Mouse (Mus musculus) embryonic facial prominence, embryonic 12.5 days (tissue): ENCODE data around the gene Ccdc148. TPM values are rescaled to one million over a fixed set of nuclear protein-coding genes. Genes with fewer than 3 reads are reported as not detected.

Experiments
- ATAC-seq: fragments of 200-750 bp; cut with Nextera tagmentation; 2 replicates; pipeline ENCODE4 v1.8.0; 2017; ENCODE audit not compliant: insufficient number of reproducible peaks, insufficient read depth, low FRiP score, low TSS enrichment
- H3K27ac ChIP-seq: fragments of 300-500 bp; sonication (generic); 2 replicates; pipeline ENCODE4 v1.5.1; 2016; ENCODE audit warnings: mild to moderate bottlenecking
- H3K27me3 ChIP-seq: fragments of 300-500 bp; sonication (generic); 2 replicates; pipeline ENCODE4 v1.6.1; 2016; ENCODE audit warnings: mild to moderate bottlenecking, moderate library complexity
- H3K36me3 ChIP-seq: fragments of 300-500 bp; sonication (generic); 2 replicates; pipeline ENCODE4 v1.6.1; 2016; ENCODE audit warnings: mild to moderate bottlenecking
- H3K4me1 ChIP-seq: fragments of 300-500 bp; sonication (generic); 2 replicates; pipeline ENCODE4 v1.6.1; 2016
- H3K4me2 ChIP-seq: fragments of 300-500 bp; sonication (generic); replicated peaks from 2 replicates; pipeline ENCODE4 v1.6.1; 2016; ENCODE audit warnings: mild to moderate bottlenecking, moderate library complexity
- H3K4me3 ChIP-seq: fragments of 300-500 bp; sonication (generic); 2 replicates; pipeline ENCODE4 v1.5.1; 2016; ENCODE audit warnings: mild to moderate bottlenecking
- H3K9ac ChIP-seq: fragments of 300-500 bp; sonication (generic); 2 replicates; pipeline ENCODE4 v1.6.1; 2016; ENCODE audit warnings: mild to moderate bottlenecking, moderate library complexity
- H3K9me3 ChIP-seq: fragments of 300-500 bp; sonication (generic); 2 replicates; pipeline ENCODE4 v1.6.1; 2016; ENCODE audit warnings: mild to moderate bottlenecking, moderate library complexity
- WGBS: fragments of 180-500 bp; shearing (Covaris S2); methylation state at CpG from one replicate; pipeline ENCODE4 v1.1.7; 2016; 5-methylcytosine and 5-hydroxymethylcytosine counted together
- polyA plus RNA-seq: library from polyadenylated mRNA; unstranded; fragments of >200 nt; fragmentation: Nextera tagmentation; extraction: Ambion mirVana; gene quantifications from 2 replicates; pipeline ENCODE4 v1.2.1, GENCODE M21; 2016

The Ccdc148 gene
- polyA plus RNA-seq, 1 experiment from 2014 or later: 1.3 TPM

- WGBS: 48% methylated on average over 3 of the region's 3 CpGs
- H3K4me3 ChIP-seq: no peak overlapping the region
- H3K4me2 ChIP-seq: no peak overlapping the region
- H3K4me1 ChIP-seq: no peaks in the 10 kb centered on the region
- H3K36me3 ChIP-seq: no peaks in the 10 kb centered on the region
- ATAC-seq: no peak
- H3K9ac ChIP-seq: no peak overlapping the region
- H3K9me3 ChIP-seq: no peaks in the 10 kb centered on the region
- H3K27me3 ChIP-seq: no peaks in the 10 kb centered on the region
- no peak overlapping the region for H3K27ac ChIP-seq
Observed at GRCm38 (mm10) chr2:58879876-58880275, 280.6 kb downstream of the Ccdc148 start.

- H3K4me2 ChIP-seq: no peak within 1 kb of the TSS
- H3K4me1 ChIP-seq: no peaks in the 10 kb centered on the region
- no peaks in the 10 kb centered on the region for H3K27me3 ChIP-seq
- ATAC-seq: no peak
- no peak within 1 kb of the TSS for H3K27ac ChIP-seq
- H3K4me3 ChIP-seq: no peak within 1 kb of the TSS
- no peaks in the 10 kb centered on the region for H3K36me3 ChIP-seq
- no peak within 1 kb of the TSS for H3K9ac ChIP-seq
- 84% methylated on average over 5 of the region's 5 CpGs for WGBS
- H3K9me3 ChIP-seq: no peaks in the 10 kb centered on the region
Observed at GRCm38 (mm10) chr2:58859134-58859533, 301.3 kb downstream of the Ccdc148 start, which contains the start of gene Gm11099. Gene Gm11099, plus strand, starts transcription at chr2:58859434.

GRCm38 (mm10) chr2:58844499-58844898 is 316.0 kb downstream of the Ccdc148 start:
- no peak overlapping the region for H3K4me2 ChIP-seq
- H3K27ac ChIP-seq: no peak overlapping the region

GRCm38 (mm10) chr2:58842443-58842842 is 318.0 kb downstream of the Ccdc148 start:
- Histone ChIP-seq H3K4me2 (no peak overlapping the region), H3K4me1 (no peaks in the 10 kb centered on the region), H3K9me3 (0 out of 2 replicates have a peak, but pooled peaks cover 3% of the 10 kb centered on the region), H3K36me3 (no peaks in the 10 kb centered on the region), H3K27me3 (no peaks in the 10 kb centered on the region), H3K4me3 (no peak overlapping the region), H3K9ac (no peak overlapping the region), H3K27ac (no peak overlapping the region)
- 78% methylated on average over 4 of the region's 4 CpGs for WGBS
- no peak for ATAC-seq

More at GRCm38 (mm10) chr2:58844499-58844898, 316.0 kb downstream of the Ccdc148 start:
- no peaks in the 10 kb centered on the region for H3K4me1 ChIP-seq
- H3K9me3 ChIP-seq: 0 out of 2 replicates have a peak, but pooled peaks cover 3% of the 10 kb centered on the region
- no peak overlapping the region for H3K9ac ChIP-seq
- H3K4me3 ChIP-seq: no peak overlapping the region
- 43% methylated on average over 10 of the region's 10 CpGs for WGBS
- no peaks in the 10 kb centered on the region for H3K27me3 ChIP-seq
- H3K36me3 ChIP-seq: no peaks in the 10 kb centered on the region
- no peak for ATAC-seq

GRCm38 (mm10) chr2:58841021-58841420 is 319.5 kb downstream of the Ccdc148 start:
- ATAC-seq: no peak
- 86% methylated on average over 3 of the region's 3 CpGs for WGBS
- Histone ChIP-seq H3K4me3 (no peak overlapping the region), H3K9me3 (0 out of 2 replicates have a peak, but pooled peaks cover 3% of the 10 kb centered on the region), H3K27me3 (no peaks in the 10 kb centered on the region), H3K27ac (no peak overlapping the region), H3K4me2 (no peak overlapping the region), H3K9ac (no peak overlapping the region), H3K36me3 (no peaks in the 10 kb centered on the region), H3K4me1 (no peaks in the 10 kb centered on the region)

- ATAC-seq: no peak
- H3K9ac ChIP-seq: no peak overlapping the region
- H3K9me3 ChIP-seq: 0 out of 2 replicates have a peak, but pooled peaks cover 3% of the 10 kb centered on the region
Observed at GRCm38 (mm10) chr2:58832253-58832980, 328.1 kb downstream of the Ccdc148 start.

GRCm38 (mm10) chr2:58829981-58830742 is 330.3 kb downstream of the Ccdc148 start:
- Histone ChIP-seq H3K4me1 (peaks cover 18% of the 10 kb centered on the region; the same call in 1 of the 2 replicates), H3K9me3 (0 out of 2 replicates have a peak, but pooled peaks cover 3% of the 10 kb centered on the region), H3K4me3 (no peak overlapping the region), H3K27me3 (no peaks in the 10 kb centered on the region), H3K27ac (peak overlapping the region; percentile 43; the same call in 1 of the 2 replicates), H3K9ac (no peak overlapping the region), H3K36me3 (no peaks in the 10 kb centered on the region), H3K4me2 (no peak overlapping the region)
- ATAC-seq: 0 out of 2 replicates have a peak, but pooled peaks have one; percentile 31
- 58% methylated on average over 7 of the region's 7 CpGs for WGBS

More at GRCm38 (mm10) chr2:58832253-58832980, 328.1 kb downstream of the Ccdc148 start:
- H3K4me2 ChIP-seq: no peak overlapping the region
- H3K4me3 ChIP-seq: no peak overlapping the region
- H3K27me3 ChIP-seq: no peaks in the 10 kb centered on the region
- 90% methylated on average over 20 of the region's 20 CpGs for WGBS
- H3K4me1 ChIP-seq: peaks cover 18% of the 10 kb centered on the region; the same call in 1 of the 2 replicates
- no peak overlapping the region for H3K27ac ChIP-seq
- H3K36me3 ChIP-seq: no peaks in the 10 kb centered on the region

- peak; percentile 37 for ATAC-seq
- H3K9me3 ChIP-seq: 0 out of 2 replicates have a peak, but pooled peaks cover 3% of the 10 kb centered on the region
- H3K36me3 ChIP-seq: no peaks in the 10 kb centered on the region
- no peaks in the 10 kb centered on the region for H3K27me3 ChIP-seq
- 46% methylated on average over 3 of the region's 3 CpGs for WGBS
- no peak overlapping the region; the same call in 1 of the 2 replicates for H3K27ac ChIP-seq
- peaks cover 10% of the 10 kb centered on the region; the same call in 1 of the 2 replicates for H3K4me1 ChIP-seq
- H3K4me2 ChIP-seq: no peak overlapping the region
- no peak overlapping the region for H3K4me3 ChIP-seq
- no peak overlapping the region for H3K9ac ChIP-seq
Observed at GRCm38 (mm10) chr2:58828910-58829600, 331.4 kb downstream of the Ccdc148 start.

- H3K4me2 ChIP-seq: no peak overlapping the region
- 46% methylated on average over 2 of the region's 2 CpGs for WGBS
- H3K9me3 ChIP-seq: no peaks in the 10 kb centered on the region
- H3K36me3 ChIP-seq: no peaks in the 10 kb centered on the region
- no peaks in the 10 kb centered on the region for H3K4me1 ChIP-seq
- H3K27ac ChIP-seq: no peak overlapping the region
- no peaks in the 10 kb centered on the region for H3K27me3 ChIP-seq
- ATAC-seq: no peak
- no peak overlapping the region for H3K4me3 ChIP-seq
- no peak overlapping the region for H3K9ac ChIP-seq
Observed at GRCm38 (mm10) chr2:58812941-58813340, 347.5 kb downstream of the Ccdc148 start.

GRCm38 (mm10) chr2:58799623-58800022 is 360.9 kb downstream of the Ccdc148 start:
- Histone ChIP-seq H3K4me1 (no peaks in the 10 kb centered on the region), H3K27ac (no peak overlapping the region)

GRCm38 (mm10) chr2:58799126-58799525 is 361.4 kb downstream of the Ccdc148 start:
- ATAC-seq: no peak
- 86% methylated on average over 9 of the region's 9 CpGs for WGBS
- no peak overlapping the region for H3K4me2 ChIP-seq
- no peaks in the 10 kb centered on the region for H3K4me1 ChIP-seq
- H3K9me3 ChIP-seq: no peaks in the 10 kb centered on the region
- no peaks in the 10 kb centered on the region for H3K36me3 ChIP-seq
- H3K4me3 ChIP-seq: no peak overlapping the region
- no peak overlapping the region for H3K9ac ChIP-seq
- no peaks in the 10 kb centered on the region for H3K27me3 ChIP-seq
- no peak overlapping the region for H3K27ac ChIP-seq

More at GRCm38 (mm10) chr2:58799623-58800022, 360.9 kb downstream of the Ccdc148 start:
- Histone ChIP-seq H3K36me3 (no peaks in the 10 kb centered on the region), H3K27me3 (no peaks in the 10 kb centered on the region), H3K4me3 (no peak overlapping the region), H3K4me2 (no peak overlapping the region), H3K9me3 (no peaks in the 10 kb centered on the region), H3K9ac (no peak overlapping the region)
- ATAC-seq: no peak
- WGBS: 90% methylated on average over 5 of the region's 5 CpGs
